Mouse (Mus musculus): ENCODE results near the gene Efhd1. TPM values are rescaled to one million over a fixed set of nuclear protein-coding genes. Genes with fewer than 3 reads are reported as not detected.

Efhd1 gene
- 7.3 and 8.5 TPM in 2 replicates for polyA plus RNA-seq (2015; fragmentation: Nextera tagmentation; extraction: Ambion mirVana)

GRCm38 (mm10) chr1:87264134-87265006 lies at the start of gene Efhd1:
Gene Efhd1, plus strand, starts transcription at chr1:87264363.
- H3K9ac ChIP-seq (replicated peaks; ENCODE audit: low read length): peak within 1 kb of the TSS; percentile 46
- peak within 1 kb of the TSS; percentile 58 for H3K4me3 ChIP-seq (ENCODE audit: low read length)
- H3K4me1 ChIP-seq (ENCODE audit: insufficient read depth, low read length): peaks cover 27% of the 10 kb centered on the region; the same call in 1 of the 2 replicates
- H3K4me2 ChIP-seq (replicated peaks; ENCODE audit: low read depth, low read length): peak within 1 kb of the TSS; percentile 93
- H3K9me3 ChIP-seq (ENCODE audit: low read length): 0 out of 2 replicates have a peak, but pooled peaks cover 3% of the 10 kb centered on the region
- ATAC-seq (ENCODE audit: low FRiP score, low TSS enrichment): peak; percentile 64
- no peaks in the 10 kb centered on the region for H3K36me3 ChIP-seq (ENCODE audit: insufficient read depth, low read length)
- no peak within 1 kb of the TSS for H3K27ac ChIP-seq (ENCODE audit: low read length)
- WGBS: under 1% methylated on average over 70 of the region's 70 CpGs
- H3K27me3 ChIP-seq (ENCODE audit: insufficient read depth, low read length): peaks cover 65% of the 10 kb centered on the region

- Histone ChIP-seq H3K4me2 (replicated peaks; ENCODE audit: low read depth, low read length) (peak overlapping the region; percentile 82), H3K36me3 (ENCODE audit: insufficient read depth, low read length) (peaks cover 8% of the 10 kb centered on the region; the same call in 1 of the 2 replicates), H3K9ac (replicated peaks; ENCODE audit: low read length) (peak overlapping the region; percentile 99), H3K27me3 (ENCODE audit: insufficient read depth, low read length) (no peaks in the 10 kb centered on the region), H3K4me3 (ENCODE audit: low read length) (peak overlapping the region; percentile 78), H3K27ac (ENCODE audit: low read length) (peak overlapping the region; percentile 99), H3K9me3 (ENCODE audit: low read length) (no peaks in the 10 kb centered on the region), H3K4me1 (ENCODE audit: insufficient read depth, low read length) (peaks cover 32% of the 10 kb centered on the region)
- WGBS: 15% methylated on average over 4 of the region's 4 CpGs
- no peak for ATAC-seq (ENCODE audit: low FRiP score, low TSS enrichment)
These were observed 49.4 kb upstream of the Efhd1 start for GRCm38 (mm10) chr1:87214748-87215147.

- Histone ChIP-seq H3K27ac (ENCODE audit: low read length) (peak overlapping the region; percentile 27; the same call in 1 of the 2 replicates), H3K9ac (replicated peaks; ENCODE audit: low read length) (no peak overlapping the region), H3K36me3 (ENCODE audit: insufficient read depth, low read length) (peaks cover 37% of the 10 kb centered on the region), H3K27me3 (ENCODE audit: insufficient read depth, low read length) (no peaks in the 10 kb centered on the region), H3K9me3 (ENCODE audit: low read length) (no peaks in the 10 kb centered on the region), H3K4me2 (replicated peaks; ENCODE audit: low read depth, low read length) (no peak overlapping the region), H3K4me1 (ENCODE audit: insufficient read depth, low read length) (peaks cover 31% of the 10 kb centered on the region), H3K4me3 (ENCODE audit: low read length) (no peak overlapping the region)
- ATAC-seq (ENCODE audit: low FRiP score, low TSS enrichment): no peak
- 58% methylated on average over 3 of the region's 3 CpGs for WGBS
These were observed 46.2 kb upstream of the Efhd1 start for GRCm38 (mm10) chr1:87217938-87218337.

GRCm38 (mm10) chr1:87225739-87226138 lies 38.4 kb upstream of the Efhd1 start:
- no peaks in the 10 kb centered on the region for H3K9me3 ChIP-seq (ENCODE audit: low read length)
- WGBS: 96% methylated on average over 8 of the region's 8 CpGs
- H3K4me1 ChIP-seq (ENCODE audit: insufficient read depth, low read length): no peaks in the 10 kb centered on the region
- no peak overlapping the region for H3K4me2 ChIP-seq (replicated peaks; ENCODE audit: low read depth, low read length)
- ATAC-seq (ENCODE audit: low FRiP score, low TSS enrichment): no peak
- H3K9ac ChIP-seq (replicated peaks; ENCODE audit: low read length): no peak overlapping the region
- no peak overlapping the region for H3K27ac ChIP-seq (ENCODE audit: low read length)
- peaks cover 90% of the 10 kb centered on the region for H3K36me3 ChIP-seq (ENCODE audit: insufficient read depth, low read length)
- H3K27me3 ChIP-seq (ENCODE audit: insufficient read depth, low read length): no peaks in the 10 kb centered on the region
- no peak overlapping the region for H3K4me3 ChIP-seq (ENCODE audit: low read length)

- no peaks in the 10 kb centered on the region for H3K4me1 ChIP-seq (ENCODE audit: insufficient read depth, low read length)
- ATAC-seq (ENCODE audit: low FRiP score, low TSS enrichment): no peak
- H3K4me2 ChIP-seq (replicated peaks; ENCODE audit: low read depth, low read length): no peak overlapping the region
- no peaks in the 10 kb centered on the region for H3K27me3 ChIP-seq (ENCODE audit: insufficient read depth, low read length)
- H3K9me3 ChIP-seq (ENCODE audit: low read length): no peaks in the 10 kb centered on the region
- 93% methylated on average over 1 of the region's 1 CpGs for WGBS
- no peak overlapping the region for H3K9ac ChIP-seq (replicated peaks; ENCODE audit: low read length)
- no peak overlapping the region for H3K27ac ChIP-seq (ENCODE audit: low read length)
- peaks cover 82% of the 10 kb centered on the region for H3K36me3 ChIP-seq (ENCODE audit: insufficient read depth, low read length)
- no peak overlapping the region for H3K4me3 ChIP-seq (ENCODE audit: low read length)
These were observed 37.6 kb upstream of the Efhd1 start for GRCm38 (mm10) chr1:87226409-87227159.

GRCm38 (mm10) chr1:87227160-87227550 lies 37.0 kb upstream of the Efhd1 start:
- 96% methylated on average over 3 of the region's 3 CpGs for WGBS
- Histone ChIP-seq H3K4me2 (replicated peaks; ENCODE audit: low read depth, low read length) (no peak overlapping the region), H3K4me3 (ENCODE audit: low read length) (no peak overlapping the region), H3K36me3 (ENCODE audit: insufficient read depth, low read length) (peaks cover 77% of the 10 kb centered on the region), H3K9ac (replicated peaks; ENCODE audit: low read length) (no peak overlapping the region), H3K9me3 (ENCODE audit: low read length) (no peaks in the 10 kb centered on the region), H3K4me1 (ENCODE audit: insufficient read depth, low read length) (peaks cover 3% of the 10 kb centered on the region; the same call in 1 of the 2 replicates), H3K27me3 (ENCODE audit: insufficient read depth, low read length) (no peaks in the 10 kb centered on the region), H3K27ac (ENCODE audit: low read length) (no peak overlapping the region)
- ATAC-seq (ENCODE audit: low FRiP score, low TSS enrichment): no peak

- 87% methylated on average over 5 of the region's 5 CpGs for WGBS
- ATAC-seq (ENCODE audit: low FRiP score, low TSS enrichment): no peak
- no peaks in the 10 kb centered on the region for H3K27me3 ChIP-seq (ENCODE audit: insufficient read depth, low read length)
- peaks cover 56% of the 10 kb centered on the region for H3K36me3 ChIP-seq (ENCODE audit: insufficient read depth, low read length)
- no peak overlapping the region for H3K9ac ChIP-seq (replicated peaks; ENCODE audit: low read length)
- peaks cover 6% of the 10 kb centered on the region; the same call in 1 of the 2 replicates for H3K4me1 ChIP-seq (ENCODE audit: insufficient read depth, low read length)
- no peak overlapping the region for H3K4me2 ChIP-seq (replicated peaks; ENCODE audit: low read depth, low read length)
- H3K9me3 ChIP-seq (ENCODE audit: low read length): no peaks in the 10 kb centered on the region
- no peak overlapping the region for H3K4me3 ChIP-seq (ENCODE audit: low read length)
- no peak overlapping the region for H3K27ac ChIP-seq (ENCODE audit: low read length)
These were observed 33.6 kb upstream of the Efhd1 start for GRCm38 (mm10) chr1:87230606-87231005.

- WGBS: 34% methylated on average over 7 of the region's 7 CpGs
- H3K4me1 ChIP-seq (ENCODE audit: insufficient read depth, low read length): peaks cover 6% of the 10 kb centered on the region; the same call in 1 of the 2 replicates
- H3K4me2 ChIP-seq (replicated peaks; ENCODE audit: low read depth, low read length): no peak overlapping the region
- no peak overlapping the region for H3K9ac ChIP-seq (replicated peaks; ENCODE audit: low read length)
- H3K36me3 ChIP-seq (ENCODE audit: insufficient read depth, low read length): peaks cover 40% of the 10 kb centered on the region
- no peaks in the 10 kb centered on the region for H3K9me3 ChIP-seq (ENCODE audit: low read length)
- no peaks in the 10 kb centered on the region for H3K27me3 ChIP-seq (ENCODE audit: insufficient read depth, low read length)
- no peak overlapping the region for H3K4me3 ChIP-seq (ENCODE audit: low read length)
- ATAC-seq (ENCODE audit: low FRiP score, low TSS enrichment): peak; percentile 79
- no peak overlapping the region for H3K27ac ChIP-seq (ENCODE audit: low read length)
These were observed 32.0 kb upstream of the Efhd1 start for GRCm38 (mm10) chr1:87232197-87232596.

- H3K4me1 ChIP-seq (ENCODE audit: insufficient read depth, low read length): no peaks in the 10 kb centered on the region
- H3K4me2 ChIP-seq (replicated peaks; ENCODE audit: low read depth, low read length): no peak overlapping the region
- no peaks in the 10 kb centered on the region for H3K27me3 ChIP-seq (ENCODE audit: insufficient read depth, low read length)
- no peak for ATAC-seq (ENCODE audit: low FRiP score, low TSS enrichment)
- H3K9me3 ChIP-seq (ENCODE audit: low read length): no peaks in the 10 kb centered on the region
- H3K36me3 ChIP-seq (ENCODE audit: insufficient read depth, low read length): peaks cover 21% of the 10 kb centered on the region
- no peak overlapping the region for H3K27ac ChIP-seq (ENCODE audit: low read length)
- no peak overlapping the region for H3K9ac ChIP-seq (replicated peaks; ENCODE audit: low read length)
- no peak overlapping the region for H3K4me3 ChIP-seq (ENCODE audit: low read length)
- WGBS: 64% methylated on average over 8 of the region's 8 CpGs
These were observed 25.1 kb upstream of the Efhd1 start for GRCm38 (mm10) chr1:87239056-87239455.

All from kidney, embryonic 16.5 days (tissue).